Mouse (Mus musculus) induced T-regulatory cell, adult 2 months (primary cell): ENCODE results near the gene Fermt3.
"Not testable (repeated sequence)": the region's sequence is repeated elsewhere in the genome, so short reads cannot be mapped to it uniquely, and the experiment has no call there.

ENCODE experiments used
- DNase-seq: peaks from one replicate; pipeline ENCODE4 v3.0.0-alpha.2; 2012; ENCODE audit warnings: low read depth

Gene Fermt3

DNA sequence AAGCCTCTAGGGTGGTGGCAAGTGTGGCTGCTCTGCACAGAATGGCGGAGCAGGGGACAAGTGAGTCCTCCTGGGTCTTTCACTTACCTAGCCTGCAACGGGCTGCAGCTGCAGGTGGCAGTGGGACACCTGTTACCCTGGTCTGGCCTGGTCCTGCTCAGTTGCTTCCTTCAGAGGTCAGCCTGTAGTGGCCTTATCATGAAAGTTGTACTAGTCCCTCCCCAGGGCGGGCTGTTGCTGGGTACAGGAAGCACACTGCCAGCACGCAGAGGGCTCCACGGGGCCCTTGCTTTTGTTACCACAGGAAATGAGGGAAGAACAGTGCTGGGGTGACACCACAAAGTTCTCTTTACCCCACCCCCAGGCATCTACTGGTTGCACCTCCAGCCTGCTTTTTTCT is at the start of gene Fermt3:
TSS of gene Fermt3 (minus strand) at position 279 of the 400 bp plus-strand sequence.
- DNase-seq, result peak; percentile 94

DNA sequence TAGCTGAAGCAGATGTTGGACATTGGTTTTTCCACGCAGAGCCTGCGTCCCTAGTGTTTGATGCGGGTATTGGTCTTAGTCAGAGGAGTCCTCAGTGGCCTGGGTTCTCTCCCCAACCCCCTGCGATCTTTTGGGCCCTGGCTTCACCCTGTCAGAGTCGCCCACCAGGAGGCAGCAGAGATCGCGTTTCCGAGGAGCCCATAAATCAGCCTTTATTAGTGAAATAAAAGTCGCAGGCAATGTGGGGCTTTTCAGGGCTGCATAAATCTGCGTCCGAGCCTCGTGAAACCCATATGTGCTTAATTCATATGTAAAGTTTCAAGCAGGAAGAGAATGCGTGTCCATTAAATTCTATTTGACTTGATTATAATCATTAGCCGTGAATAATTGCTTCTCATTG is 48.9 kb upstream of the Fermt3 start:
- peak; percentile 82 for DNase-seq

- DNase-seq, result no peak
These were observed 48.2 kb upstream of the Fermt3 start for GRCm38 (mm10) chr19:7067344-7068050.

DNA sequence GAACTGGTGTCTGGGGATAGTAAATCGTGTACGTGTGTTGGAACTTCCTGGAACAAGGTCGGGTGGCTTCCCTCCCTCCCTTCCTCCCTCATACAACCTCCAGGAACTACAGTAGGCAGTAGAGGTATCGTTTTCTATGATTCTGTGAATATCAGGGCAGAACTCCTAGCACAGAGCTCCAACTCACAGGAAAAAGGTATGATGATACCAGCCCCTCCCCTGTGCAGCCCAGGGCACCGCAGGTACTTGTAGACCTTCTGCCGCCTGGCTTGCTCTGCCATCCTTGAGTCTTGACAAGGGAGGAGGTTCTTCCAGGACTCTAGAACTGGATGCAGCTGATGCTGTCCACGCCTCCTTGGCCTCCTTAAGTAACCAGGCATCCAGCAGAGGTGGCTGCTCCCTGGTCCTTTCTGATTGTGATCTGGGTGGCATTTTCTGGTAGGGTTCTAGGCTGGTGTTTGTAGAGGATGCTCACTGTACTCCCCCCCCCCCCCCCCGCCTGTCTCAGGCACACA is 47.6 kb upstream of the Fermt3 start:
- no peak for DNase-seq

- DNase-seq, result peak; percentile 57
These were observed 47.0 kb upstream of the Fermt3 start for GRCm38 (mm10) chr19:7066034-7066827.

- peak; percentile 89 for DNase-seq
These were observed 45.3 kb upstream of the Fermt3 start for GRCm38 (mm10) chr19:7064571-7064970.

DNA sequence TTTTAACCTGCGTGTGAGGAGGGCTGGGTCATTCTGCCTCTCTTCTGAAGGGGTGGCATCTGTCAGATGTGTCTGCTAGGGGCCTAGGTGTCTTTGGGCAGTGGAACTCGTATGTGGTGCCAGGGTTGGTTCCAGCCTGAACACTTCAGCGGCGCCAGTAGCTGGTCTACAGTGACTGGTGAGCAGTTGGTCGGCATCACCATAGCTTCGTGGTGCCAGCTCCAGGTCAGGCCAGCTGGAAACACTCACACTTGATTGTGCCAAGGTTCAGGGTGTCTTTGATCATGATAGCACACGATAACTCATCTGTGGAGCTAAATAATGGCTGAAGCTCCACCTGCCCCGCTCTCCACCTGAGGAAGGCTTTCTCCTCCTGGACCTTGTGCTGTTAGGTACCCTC is 43.6 kb upstream of the Fermt3 start:
- no peak for DNase-seq

GRCm38 (mm10) chr19:7062110-7062509 is 42.8 kb upstream of the Fermt3 start:
- DNase-seq, result no peak

DNA sequence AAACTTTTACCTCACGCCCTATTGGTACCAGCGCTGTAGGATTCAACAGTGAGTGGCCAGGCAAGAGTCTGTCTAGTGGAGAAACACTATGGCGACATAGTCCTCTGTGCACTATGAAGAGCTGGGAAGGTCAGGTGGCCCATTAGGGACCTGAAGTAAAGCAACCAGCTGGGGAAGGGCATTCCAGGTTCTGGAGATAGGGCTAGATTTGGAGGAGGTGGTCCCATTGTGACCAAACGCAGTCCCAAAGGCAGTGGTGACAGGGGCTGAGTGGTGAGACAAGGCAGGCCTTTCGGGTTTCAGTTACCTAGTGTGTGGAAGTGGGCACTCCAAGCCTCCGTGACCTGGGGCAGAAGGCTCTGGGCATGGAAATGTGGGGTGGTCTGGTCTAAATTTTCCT is 39.3 kb upstream of the Fermt3 start:
- no peak for DNase-seq

DNA sequence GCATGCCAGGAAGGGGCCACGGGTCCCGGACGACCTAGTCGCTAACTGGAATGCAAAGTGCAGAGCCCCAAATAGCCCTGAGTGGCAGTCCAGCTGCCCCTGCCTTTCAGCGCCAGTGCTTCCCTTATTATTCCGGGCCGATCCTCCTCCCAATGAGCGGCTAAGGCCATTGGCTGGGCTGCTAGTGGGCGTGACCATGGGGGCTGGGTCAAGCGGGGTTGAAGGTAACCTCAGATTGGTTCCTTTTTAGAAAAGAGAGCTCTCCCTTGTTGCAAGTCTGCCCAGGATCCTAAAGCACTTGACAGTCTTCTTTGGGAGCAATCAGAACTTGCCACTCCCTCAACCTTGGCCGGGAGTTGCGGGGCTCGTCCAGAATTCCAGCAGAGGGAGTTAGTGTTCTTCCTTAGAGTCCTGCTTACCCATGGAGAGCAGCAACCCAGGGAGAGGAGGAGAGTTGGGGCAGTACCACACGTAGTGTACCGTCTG is 38.5 kb upstream of the Fermt3 start:
- DNase-seq, result peak; percentile 84

DNA sequence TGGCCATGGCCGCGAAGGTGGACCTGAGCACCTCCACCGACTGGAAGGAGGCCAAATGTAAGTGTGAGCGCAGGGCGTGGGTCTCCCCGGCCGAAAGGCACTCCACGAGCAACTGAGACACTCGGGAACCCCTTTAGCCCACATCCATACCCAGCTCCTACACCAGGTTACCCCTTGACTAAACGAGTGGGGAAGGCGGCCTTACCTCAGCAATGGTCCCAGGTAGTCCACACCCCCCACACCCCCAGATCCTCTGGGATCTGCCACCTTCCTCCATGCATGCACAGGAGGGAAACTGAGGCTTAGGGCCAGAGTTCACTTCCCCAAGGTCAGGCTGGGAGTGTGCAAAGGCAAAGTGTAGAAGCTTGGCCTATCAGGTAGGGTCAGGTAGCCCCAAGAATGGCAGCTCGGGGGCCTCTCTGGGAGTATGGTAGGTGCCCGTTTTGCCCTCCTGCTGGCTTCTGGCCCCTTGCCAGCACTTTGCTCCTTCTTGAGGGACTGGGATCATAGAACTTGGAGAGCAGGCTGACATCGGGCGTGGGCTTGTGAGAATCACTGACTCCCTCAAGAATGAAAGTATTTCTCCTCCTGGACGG is 38.0 kb upstream of the Fermt3 start:
- DNase-seq, result no peak

- peak; percentile 86 for DNase-seq
These were observed 37.2 kb upstream of the Fermt3 start, which contains the start of gene Macrod1 for GRCm38 (mm10) chr19:7056248-7057087. Gene Macrod1 (plus strand): TSS chr19:7056810.

DNA sequence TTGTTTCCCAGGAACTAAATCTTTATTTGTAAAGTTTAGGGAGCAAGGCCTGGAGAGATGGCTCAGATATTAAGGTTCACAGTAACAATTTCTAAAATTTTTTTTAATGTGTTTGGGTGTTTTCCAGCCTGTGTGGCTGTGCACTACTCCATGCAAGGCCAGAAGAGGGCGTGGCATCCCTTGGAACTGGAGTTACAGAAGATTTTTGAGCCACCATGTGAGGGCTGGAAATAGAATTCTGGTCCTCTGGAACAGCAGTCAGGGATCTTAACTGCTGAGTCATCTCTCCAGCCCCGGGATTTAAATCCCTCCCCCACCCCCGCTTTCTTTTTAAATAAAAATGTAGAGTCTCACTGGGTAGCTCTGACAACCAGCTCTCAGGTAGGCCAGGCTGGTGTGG is 35.9 kb upstream of the Fermt3 start:
- peak; percentile 21 for DNase-seq

DNA sequence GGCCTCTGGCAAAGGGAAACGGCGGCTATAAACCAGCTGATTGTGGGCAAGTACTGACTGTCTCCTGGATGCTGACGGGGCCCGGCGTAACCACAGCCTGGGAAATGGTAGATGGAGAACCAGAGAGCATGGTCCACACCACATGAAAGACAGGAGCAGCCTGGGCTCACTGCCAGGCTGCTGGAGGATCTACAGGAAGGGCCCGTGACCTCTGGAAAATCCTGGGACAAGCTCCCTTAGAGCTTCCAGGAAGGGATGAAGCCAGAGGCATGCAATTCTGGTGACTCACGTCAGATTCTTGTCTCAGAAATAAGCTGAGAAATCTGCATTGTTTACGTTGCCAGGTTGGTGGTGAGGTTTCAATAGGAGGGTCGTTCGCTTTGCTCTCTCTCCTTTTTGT is 35.5 kb upstream of the Fermt3 start:
- no peak for DNase-seq

DNA sequence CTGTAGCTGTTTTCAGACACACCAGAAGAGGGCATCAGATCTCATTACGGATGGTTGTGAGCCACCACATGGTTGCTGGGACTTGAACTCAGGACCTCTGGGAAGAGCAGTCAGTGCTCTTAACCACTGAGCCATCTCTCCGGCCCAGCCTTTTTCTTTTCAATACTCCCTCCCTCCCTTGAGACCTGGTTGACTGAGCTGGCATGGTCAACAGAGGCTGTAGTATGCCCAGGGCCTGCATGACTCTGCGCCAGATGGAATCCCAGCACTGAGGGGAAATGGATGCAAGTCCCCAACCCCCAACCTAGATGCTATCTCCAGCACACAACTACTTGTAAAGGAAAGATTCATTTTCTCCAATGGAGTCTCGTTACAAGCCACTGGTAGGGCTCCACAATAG is 34.1 kb upstream of the Fermt3 start:
- DNase-seq, result not testable (repeated sequence)

DNA sequence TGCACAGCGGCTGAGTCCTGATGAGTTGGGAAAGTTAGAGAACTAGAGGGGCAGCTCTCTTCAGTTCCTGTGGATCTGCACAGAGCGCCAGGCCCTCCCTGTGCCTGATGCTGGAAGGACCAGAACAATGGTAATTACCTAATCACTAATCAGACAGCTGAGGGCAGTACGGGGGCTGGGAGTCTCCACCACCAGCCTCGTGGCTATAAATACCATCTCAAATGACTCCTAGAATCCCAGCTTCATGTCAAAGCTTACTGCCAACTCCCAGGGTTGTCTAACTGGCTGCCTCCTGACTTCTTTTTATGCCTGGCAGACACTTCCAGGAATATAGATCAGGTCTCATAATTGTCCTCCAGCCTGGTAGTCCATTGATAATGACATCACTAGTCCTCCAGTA is 25.4 kb upstream of the Fermt3 start:
- no peak for DNase-seq

GRCm38 (mm10) chr19:7044279-7044678 is 25.0 kb upstream of the Fermt3 start:
- no peak for DNase-seq

GRCm38 (mm10) chr19:7041171-7041570 is 21.9 kb upstream of the Fermt3 start:
- no peak for DNase-seq

DNA sequence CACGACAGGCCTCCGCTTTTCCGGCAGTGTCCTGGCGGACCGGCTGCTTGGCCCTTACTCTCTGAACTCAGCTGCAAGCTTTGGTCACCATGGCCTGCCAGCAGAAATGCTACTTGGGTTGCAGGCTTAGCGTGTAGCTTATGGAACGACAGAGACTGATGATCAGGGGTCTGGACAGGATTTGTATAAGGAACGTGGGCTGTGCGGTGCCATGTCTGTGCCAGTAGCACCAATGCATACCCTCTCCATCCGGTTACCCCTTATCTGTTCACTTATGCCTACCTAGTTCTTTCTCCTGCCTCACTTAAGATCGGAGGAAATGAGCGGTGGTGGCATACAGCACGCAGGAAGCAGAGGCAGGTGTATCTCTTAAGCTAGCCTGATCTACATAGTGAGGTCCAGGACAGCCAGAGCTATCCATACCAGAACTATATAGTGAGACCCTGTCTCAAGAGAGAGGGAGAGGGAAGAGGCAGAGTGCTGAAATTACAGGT is 21.4 kb upstream of the Fermt3 start:
- peak; percentile 67 for DNase-seq

- DNase-seq, result peak; percentile 100
These were observed 20.8 kb upstream of the Fermt3 start, which contains the start of gene Stip1 for GRCm38 (mm10) chr19:7039841-7040636. Gene Stip1 (minus strand): TSS chr19:7039967.
